Mouse (Mus musculus) splenic B cell, adult 2 months (primary cell): Measurements from ENCODE around the gene Cfap97d1.

ENCODE experiments used
- DNase-seq: peaks from one replicate; pipeline ENCODE4 v3.0.0-alpha.2; 2011; ENCODE audit warnings: low read depth, low spot score
- H3K27me3 ChIP-seq: 2 replicates; pipeline ENCODE4 v1.6.1; 2012; ENCODE audit warnings: mild to moderate bottlenecking, low read length, moderate library complexity, mixed read lengths; ENCODE audit not compliant: control insufficient read depth, poor library complexity, insufficient read depth, severe bottlenecking
- H3K36me3 ChIP-seq: 2 replicates; pipeline ENCODE4 v1.6.1; 2012; ENCODE audit warnings: mild to moderate bottlenecking, low read length, moderate library complexity, mixed read lengths; ENCODE audit not compliant: control insufficient read depth, poor library complexity, insufficient read depth, severe bottlenecking

Gene Cfap97d1

DNA sequence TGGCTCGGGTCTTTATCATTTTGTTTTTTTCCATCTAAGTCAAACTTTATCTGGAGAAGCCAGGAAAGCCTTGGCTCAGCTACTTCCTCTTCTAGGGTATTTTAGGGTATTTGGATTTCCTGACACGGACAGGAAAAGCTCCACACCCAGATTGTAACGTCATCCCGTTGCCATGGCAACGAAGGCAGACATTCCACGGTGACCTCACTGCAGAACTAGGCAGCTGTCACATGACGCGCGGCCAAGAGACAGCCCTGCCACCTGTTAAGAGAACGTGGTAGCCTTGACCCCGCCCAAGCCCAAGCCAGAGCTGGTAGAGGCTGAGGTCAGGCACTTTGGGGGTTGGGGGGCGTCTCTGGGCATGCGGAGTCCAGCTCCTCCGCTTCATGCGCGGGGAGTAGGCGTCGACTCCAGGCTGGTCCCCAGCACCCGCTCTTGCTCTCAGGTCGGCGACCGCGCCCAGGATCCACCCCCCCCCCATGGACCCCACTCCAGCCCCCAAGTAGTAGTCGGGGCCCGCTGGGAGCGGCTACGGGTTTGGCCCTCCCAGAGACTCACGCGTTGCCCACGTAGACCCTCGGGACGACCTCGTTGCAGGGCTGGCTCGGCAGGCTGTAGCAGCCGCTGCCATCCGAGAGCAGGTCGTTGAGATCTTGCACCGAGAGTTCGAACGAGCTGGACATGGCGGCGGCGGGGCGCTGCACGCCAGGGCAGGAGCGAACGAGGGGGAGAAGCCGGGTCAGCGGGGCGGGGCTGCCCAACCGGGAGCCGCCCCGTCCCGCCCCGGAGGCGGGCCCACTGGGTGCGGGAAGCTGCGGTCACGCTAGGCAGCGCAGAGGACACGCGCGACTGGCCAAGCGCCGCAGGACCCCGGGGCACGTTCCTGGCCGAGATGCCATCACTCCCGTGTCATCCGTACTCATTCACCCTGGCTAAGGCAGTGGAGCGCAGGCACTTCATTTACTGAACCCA is at the start of gene Cfap97d1:
TSS of gene Cfap97d1 (plus strand) at position 226 of the 972 bp plus-strand sequence.
- no peaks in the 10 kb centered on the region for H3K36me3 ChIP-seq
- H3K27me3 ChIP-seq = no peaks in the 10 kb centered on the region
- peak; percentile 96 for DNase-seq

- no peak for DNase-seq
- no peaks in the 10 kb centered on the region for H3K36me3 ChIP-seq
- H3K27me3 ChIP-seq = no peaks in the 10 kb centered on the region
Observed at GRCm38 (mm10) chr11:101935743-101936142, 48.3 kb upstream of the Cfap97d1 start.

- DNase-seq = no peak
- H3K27me3 ChIP-seq = no peaks in the 10 kb centered on the region
- H3K36me3 ChIP-seq = no peaks in the 10 kb centered on the region
Observed at GRCm38 (mm10) chr11:101936421-101936820, 47.7 kb upstream of the Cfap97d1 start.

- H3K27me3 ChIP-seq = no peaks in the 10 kb centered on the region
- no peak for DNase-seq
Observed at GRCm38 (mm10) chr11:101937108-101937507, 47.0 kb upstream of the Cfap97d1 start.

GRCm38 (mm10) chr11:101943055-101943454 is 41.0 kb upstream of the Cfap97d1 start:
- no peak for DNase-seq
- Histone ChIP-seq H3K36me3 (no peaks in the 10 kb centered on the region), H3K27me3 (no peaks in the 10 kb centered on the region)

More at GRCm38 (mm10) chr11:101937108-101937507, 47.0 kb upstream of the Cfap97d1 start:
- no peaks in the 10 kb centered on the region for H3K36me3 ChIP-seq

DNA sequence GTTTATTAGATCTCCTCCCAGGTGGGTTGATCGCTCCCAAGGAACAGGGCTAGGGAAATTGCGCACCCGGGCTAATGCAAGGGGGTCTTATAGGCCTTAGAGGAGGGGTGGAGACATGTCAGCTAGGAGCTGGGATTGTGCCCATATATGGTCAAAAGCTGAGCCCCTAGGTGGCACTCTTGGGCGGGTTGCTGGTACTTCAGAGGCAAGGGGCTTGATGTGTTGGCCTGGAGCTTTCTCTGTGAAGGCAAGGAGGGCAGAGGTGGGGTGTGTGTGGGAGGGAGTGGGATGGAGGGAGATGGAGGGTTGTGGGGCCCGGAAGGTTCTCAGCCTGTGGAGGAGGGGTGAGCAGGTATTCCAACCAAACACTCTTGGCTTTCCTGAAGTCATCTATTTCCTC is 37.6 kb upstream of the Cfap97d1 start:
- peak; percentile 41 for DNase-seq
- Histone ChIP-seq H3K27me3 (no peaks in the 10 kb centered on the region), H3K36me3 (no peaks in the 10 kb centered on the region)

DNA sequence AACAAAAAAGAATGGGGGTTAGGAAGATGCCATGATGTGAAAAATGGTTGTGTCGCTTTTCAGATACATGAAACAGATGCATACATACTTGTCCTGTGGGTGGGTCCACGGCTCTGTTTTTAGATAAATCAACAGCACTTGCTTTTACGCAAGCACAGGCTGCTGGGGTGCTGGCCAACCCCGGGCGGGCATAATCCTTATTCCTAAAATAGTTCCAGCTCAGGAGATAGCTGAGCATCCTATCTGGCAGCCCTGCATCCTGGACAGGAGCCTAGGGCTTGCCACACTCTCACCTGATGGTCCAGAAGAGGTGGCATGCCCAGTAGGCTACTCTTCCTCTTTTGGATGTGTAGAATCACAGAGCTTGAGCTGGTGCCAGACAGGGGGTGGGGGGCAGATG is 34.1 kb upstream of the Cfap97d1 start:
- no peaks in the 10 kb centered on the region for H3K36me3 ChIP-seq

GRCm38 (mm10) chr11:101952541-101953341 is 31.3 kb upstream of the Cfap97d1 start:
- peak; percentile 73 for DNase-seq
- H3K36me3 ChIP-seq = no peaks in the 10 kb centered on the region
- no peaks in the 10 kb centered on the region for H3K27me3 ChIP-seq

More for the DNA sequence above, 34.1 kb upstream of the Cfap97d1 start:
- H3K27me3 ChIP-seq = no peaks in the 10 kb centered on the region
- no peak for DNase-seq

DNA sequence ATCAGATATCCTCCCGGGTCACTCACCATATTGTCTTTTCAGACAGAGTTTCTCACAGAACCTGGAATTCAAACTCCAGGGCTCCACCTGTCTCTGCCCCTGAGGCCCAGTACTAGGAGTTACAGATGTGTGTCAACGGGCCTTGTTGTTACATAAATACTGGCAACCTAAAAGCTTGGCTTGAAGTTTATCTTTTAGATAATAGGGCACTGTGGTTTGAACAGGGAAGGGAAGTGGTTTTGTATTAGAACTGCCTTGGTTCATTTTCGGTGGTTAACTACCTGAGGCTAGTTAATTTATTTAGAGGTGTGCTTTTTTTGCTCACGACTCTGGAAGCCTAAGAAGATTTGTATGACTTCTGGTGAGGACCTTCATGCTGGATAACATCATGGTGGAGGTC is 30.6 kb upstream of the Cfap97d1 start:
- DNase-seq = no peak
- no peaks in the 10 kb centered on the region for H3K27me3 ChIP-seq
- no peaks in the 10 kb centered on the region for H3K36me3 ChIP-seq

DNA sequence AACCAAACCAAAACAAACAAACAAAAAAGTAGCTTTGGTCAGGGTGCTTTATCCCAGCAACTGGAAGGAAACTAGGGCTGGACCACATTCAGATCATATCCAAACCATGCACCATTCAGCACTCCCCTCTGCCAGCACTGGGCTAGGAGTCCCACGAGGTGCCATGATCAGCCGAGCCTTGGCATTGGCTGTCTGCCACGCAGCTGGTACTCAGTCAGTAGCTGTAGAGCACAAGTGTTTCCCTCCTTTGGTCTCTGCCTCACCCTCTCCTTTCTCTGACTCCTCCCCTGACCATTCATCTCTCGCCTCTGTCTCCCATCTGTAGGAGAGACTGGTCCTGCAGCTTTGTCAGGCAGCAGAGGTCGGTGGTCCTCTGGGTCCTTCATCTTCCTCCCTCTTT is 26.6 kb upstream of the Cfap97d1 start:
- no peaks in the 10 kb centered on the region for H3K36me3 ChIP-seq
- DNase-seq = no peak
- H3K27me3 ChIP-seq = no peaks in the 10 kb centered on the region

DNA sequence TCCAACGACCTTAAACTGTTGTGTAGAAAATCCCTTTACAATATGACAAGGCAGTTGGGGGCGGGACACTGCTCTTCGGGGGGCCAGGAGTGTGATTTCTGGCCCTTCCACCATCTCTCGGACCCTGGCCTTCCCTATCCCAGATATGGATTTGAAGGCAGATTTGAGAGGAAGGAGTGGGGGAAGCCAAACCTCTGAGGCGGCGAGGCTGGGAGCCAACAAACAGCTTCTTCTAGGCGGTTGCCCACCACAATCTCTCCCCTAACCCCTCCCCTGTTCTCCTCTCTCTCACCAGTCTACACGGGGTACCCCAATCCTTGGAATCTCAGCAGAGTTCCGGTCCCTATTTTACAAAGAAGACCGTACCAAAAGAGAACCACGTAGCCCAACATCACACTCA is 21.0 kb upstream of the Cfap97d1 start:
- H3K36me3 ChIP-seq = no peaks in the 10 kb centered on the region
- no peaks in the 10 kb centered on the region for H3K27me3 ChIP-seq
- DNase-seq = no peak

- no peaks in the 10 kb centered on the region for H3K36me3 ChIP-seq
- peak; percentile 47 for DNase-seq
- no peaks in the 10 kb centered on the region for H3K27me3 ChIP-seq
Observed at GRCm38 (mm10) chr11:101963473-101964291, 20.4 kb upstream of the Cfap97d1 start.

GRCm38 (mm10) chr11:101964647-101965046 is 19.4 kb upstream of the Cfap97d1 start:
- no peak for DNase-seq
- Histone ChIP-seq H3K36me3 (no peaks in the 10 kb centered on the region), H3K27me3 (no peaks in the 10 kb centered on the region)

GRCm38 (mm10) chr11:101965553-101965952 is 18.5 kb upstream of the Cfap97d1 start:
- peak; percentile 55 for DNase-seq
- Histone ChIP-seq H3K36me3 (no peaks in the 10 kb centered on the region), H3K27me3 (no peaks in the 10 kb centered on the region)
